Mouse (Mus musculus) gastrocnemius, adult 2 months (tissue): ENCODE measurements at regions not wholly inside any gene's neighbourhood (a gene's known extent, or its start where the extent isn't known, plus 50 kb on each side); places are given as distances from the start of the nearest gene placed in this dataset.

ENCODE experiments used
- DNase-seq: peaks from one replicate; pipeline ENCODE4 v3.0.0; 2022
- H3K27ac ChIP-seq: fragments of 200-600 bp; 2 replicates; pipeline ENCODE4 v1.8.1; 2022; ENCODE audit warnings: mild to moderate bottlenecking
- H3K4me3 ChIP-seq: fragments of 200-600 bp; 2 replicates; pipeline ENCODE4 v1.8.1; 2022; ENCODE audit warnings: mild to moderate bottlenecking, moderate library complexity
- CTCF ChIP-seq: fragments of 200-600 bp; IDR thresholded peaks from 2 replicates; pipeline ENCODE4 v1.8.1; 2022; ENCODE audit warnings: antibody characterized with exemption, mild to moderate bottlenecking, moderate library complexity
- intact Hi-C: fragments of 180-260 bp; cut with DNase I; formaldehyde crosslinking; loops from one replicate; pipeline ENCODE4 v1.15.1; 2025

DNA sequence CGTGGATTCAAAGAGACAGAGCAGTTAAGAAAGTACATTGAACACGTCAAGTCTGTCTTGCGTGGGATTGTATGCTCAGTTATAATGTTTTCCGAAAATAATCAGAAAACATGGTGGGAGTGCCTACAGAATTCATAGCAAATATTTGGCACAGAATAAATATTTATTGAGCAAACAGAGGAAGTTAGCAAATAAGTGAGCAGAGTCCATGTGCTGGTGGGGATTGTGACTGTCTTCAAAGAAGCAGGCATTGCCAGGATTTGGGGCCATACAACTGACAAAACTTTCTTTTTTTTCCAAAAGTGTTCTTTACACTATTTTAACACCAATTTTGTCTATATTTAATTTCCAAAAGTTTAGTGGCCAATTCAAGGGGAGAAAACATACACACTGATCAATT lies 1729.8 kb downstream of the AI429214 start:
- H3K4me3 ChIP-seq, result no peak overlapping the region
- no peak for DNase-seq
- intact Hi-C loops, result no loop called here
- H3K27ac ChIP-seq, result no peak overlapping the region
- no peak for TF ChIP-seq CTCF

DNA sequence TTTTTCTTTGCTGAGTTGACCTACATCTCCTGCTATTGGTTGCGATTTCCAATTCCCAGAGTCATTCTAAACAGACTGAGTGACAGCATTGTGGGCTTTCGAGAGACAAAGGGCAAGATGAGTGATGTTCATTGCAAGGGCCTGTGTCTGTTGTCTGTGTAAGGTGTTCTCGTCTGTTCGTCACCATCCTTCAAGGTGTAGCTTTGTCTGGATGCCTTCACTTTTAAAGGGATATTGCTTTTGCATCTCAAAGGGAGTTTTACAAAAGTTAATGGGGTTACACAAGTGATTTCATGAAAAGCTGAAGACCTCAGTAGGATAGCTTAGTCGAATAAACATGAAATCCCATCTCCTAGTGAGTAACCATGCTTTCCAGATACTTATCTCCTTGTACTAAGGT lies 1731.9 kb downstream of the AI429214 start:
- intact Hi-C loops, result no loop called here

DNA sequence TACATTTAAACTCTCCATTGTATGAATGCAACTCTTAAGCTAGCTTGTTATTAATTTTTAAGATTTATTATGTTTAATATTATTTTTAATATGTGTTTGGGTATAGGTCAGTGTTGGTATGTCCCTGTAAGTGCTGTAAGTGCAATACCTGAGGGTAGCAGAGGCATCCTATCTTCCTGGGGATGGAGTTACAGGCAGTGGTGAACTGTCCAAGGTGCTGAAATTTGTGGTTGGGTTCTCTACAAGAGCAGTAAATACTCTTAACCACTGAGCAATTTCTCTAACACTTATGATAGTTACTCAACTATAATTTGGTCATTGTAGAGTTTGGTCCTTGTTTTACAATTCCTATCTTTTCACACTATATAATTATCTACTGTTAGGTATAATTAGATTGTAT lies 1753.7 kb downstream of the AI429214 start:
- intact Hi-C loops, result no loop called here
- DNase-seq, result no peak
- no peak overlapping the region for H3K27ac ChIP-seq
- TF ChIP-seq CTCF, result no peak
- no peak overlapping the region for H3K4me3 ChIP-seq

More for the DNA sequence above, 1731.9 kb downstream of the AI429214 start:
- no peak for TF ChIP-seq CTCF
- no peak for DNase-seq
- no peak overlapping the region for H3K4me3 ChIP-seq
- H3K27ac ChIP-seq, result no peak overlapping the region

DNA sequence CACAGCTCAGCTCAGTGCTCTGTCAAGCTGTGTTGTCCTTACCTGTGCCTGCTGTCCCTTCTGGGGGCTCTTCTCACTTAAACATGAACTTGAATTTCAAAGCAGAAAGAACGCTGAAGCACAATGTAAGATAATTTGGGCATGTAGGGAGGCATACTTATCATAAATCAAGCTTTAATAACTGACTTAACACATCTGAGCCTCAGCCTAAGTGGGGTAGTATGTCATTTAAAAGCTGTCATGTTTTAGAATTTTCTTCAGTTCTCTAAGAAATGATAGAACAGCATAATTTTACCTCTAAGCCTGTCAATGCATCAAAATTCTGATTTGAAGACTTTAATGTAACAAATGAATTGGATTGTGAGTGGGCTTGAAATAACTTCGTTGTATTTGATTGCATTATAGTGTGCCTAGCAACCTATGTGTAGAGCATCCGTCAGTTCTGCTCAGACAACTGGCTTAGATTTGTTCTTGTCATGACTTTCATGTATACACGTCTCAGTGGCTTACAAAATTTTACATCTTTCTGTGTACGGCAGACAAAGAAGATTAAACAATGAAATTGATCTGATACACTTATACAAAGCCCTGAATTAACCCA lies 1773.3 kb downstream of the AI429214 start:
- intact Hi-C loops, result no loop called here
- no peak overlapping the region for H3K27ac ChIP-seq
- no peak overlapping the region for H3K4me3 ChIP-seq
- no peak for DNase-seq
- TF ChIP-seq CTCF, result no peak

DNA sequence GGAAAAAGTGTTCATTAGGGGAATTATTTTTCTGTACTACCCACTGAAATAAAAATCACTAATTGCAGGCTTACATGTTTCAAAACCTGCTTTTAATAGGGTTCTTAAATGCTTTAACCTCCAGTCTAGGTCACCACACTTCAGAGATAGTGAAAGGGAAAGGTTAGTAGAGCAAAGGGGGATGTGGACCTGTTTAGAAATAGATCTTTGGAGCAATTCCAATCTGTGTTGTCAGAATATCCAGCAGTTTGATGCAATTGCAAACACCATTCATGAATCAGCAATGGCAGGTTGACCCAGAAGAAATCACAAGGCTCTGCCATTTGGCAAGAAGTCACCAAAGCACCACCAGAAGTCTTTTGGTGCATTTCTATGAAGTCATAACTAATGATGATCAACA lies 1819.1 kb downstream of the AI429214 start:
- Histone ChIP-seq H3K4me3 (no peak overlapping the region), H3K27ac (no peak overlapping the region)
- no peak for DNase-seq
- no peak for TF ChIP-seq CTCF
- intact Hi-C loops, result no loop called here

DNA sequence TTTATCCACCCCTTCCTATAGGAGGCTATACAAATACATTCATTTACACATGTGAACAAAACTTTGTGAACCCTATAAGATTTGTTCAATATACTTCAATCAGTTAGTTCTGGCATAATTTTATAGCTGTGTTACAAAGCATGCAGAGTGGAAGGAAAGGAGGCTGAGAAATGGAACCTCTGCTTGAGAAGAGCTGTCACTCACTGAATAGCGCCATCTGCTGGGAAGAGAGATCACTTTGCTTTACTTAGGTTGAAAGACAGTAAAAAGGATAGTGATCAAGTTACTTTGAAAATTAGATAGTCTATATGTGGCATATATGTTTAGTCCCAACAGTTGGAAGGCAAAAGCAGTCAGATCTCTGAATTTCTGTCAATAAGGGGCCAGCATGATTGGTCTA lies 1824.8 kb downstream of the AI429214 start:
- intact Hi-C loops, result no loop called here
- DNase-seq, result no peak
- peak; percentile 46 for TF ChIP-seq CTCF

DNA sequence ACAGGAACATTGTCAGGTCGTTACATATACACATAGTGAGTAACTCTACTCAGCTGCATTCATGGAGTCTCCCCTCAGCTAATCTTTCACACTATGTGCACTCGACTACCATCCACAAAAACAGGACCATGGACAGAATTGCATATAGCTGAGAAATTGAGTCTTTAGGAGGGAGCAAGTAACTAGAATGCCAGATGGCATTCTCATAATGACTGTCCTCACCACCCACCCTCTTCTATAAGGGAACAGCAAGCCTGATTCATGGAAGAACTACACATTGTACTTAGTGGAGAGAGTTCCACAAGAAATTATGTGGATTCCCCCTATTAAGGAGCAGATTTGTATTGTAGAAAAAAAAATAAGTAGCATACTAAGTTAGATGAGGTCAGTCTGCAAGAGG lies 1813.4 kb upstream of the Adam24 start:
- no peak overlapping the region for H3K4me3 ChIP-seq
- TF ChIP-seq CTCF, result no peak
- DNase-seq, result no peak
- H3K27ac ChIP-seq, result no peak overlapping the region
- intact Hi-C loops, result no loop called here

More for the DNA sequence above, 1824.8 kb downstream of the AI429214 start:
- H3K27ac ChIP-seq, result no peak overlapping the region
- no peak overlapping the region for H3K4me3 ChIP-seq

DNA sequence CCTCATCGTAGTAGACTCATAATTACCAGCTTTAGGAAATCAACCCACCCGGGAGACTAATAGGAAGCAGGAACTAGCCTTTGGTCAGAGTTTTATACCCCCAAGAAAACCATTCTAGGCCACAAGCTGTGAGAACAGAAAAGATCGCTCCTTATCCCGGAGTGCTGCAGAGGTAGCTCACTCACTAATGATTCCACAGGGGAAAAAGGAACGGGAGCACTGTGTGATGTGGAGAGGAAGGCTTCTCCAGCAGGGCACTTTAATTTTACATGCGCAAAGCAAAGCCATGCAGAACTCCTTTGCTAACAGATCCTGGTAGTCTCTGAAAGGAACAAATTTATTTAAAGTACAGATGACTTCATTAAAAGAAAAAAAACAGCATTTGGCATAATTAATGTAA lies 1807.5 kb upstream of the Adam24 start:
- TF ChIP-seq CTCF, result no peak
- Histone ChIP-seq H3K4me3 (no peak overlapping the region), H3K27ac (no peak overlapping the region)
- no peak for DNase-seq
- intact Hi-C loops, result no loop called here
